Mouse (Mus musculus) midbrain, embryonic 10.5 days (tissue): ENCODE data around the gene Cpd. TPM values are rescaled to one million over a fixed set of nuclear protein-coding genes. Genes with fewer than 3 reads are reported as not detected.
A peak's percentile ranks its signal among the peaks of the same experiment; 100 is the strongest.

ENCODE experiments used
- DNase-seq: peaks from one replicate; pipeline ENCODE4 v3.0.0-alpha.2; 2017; ENCODE audit warnings: low spot score
- H3K27ac ChIP-seq: fragments of 300-500 bp; sonication (generic); replicated peaks from 2 replicates; pipeline ENCODE4 v1.5.1; 2016; ENCODE audit warnings: mild to moderate bottlenecking
- H3K27me3 ChIP-seq: fragments of 300-500 bp; sonication (generic); 2 replicates; pipeline ENCODE4 v1.6.1; 2016; ENCODE audit warnings: low read depth, mild to moderate bottlenecking; ENCODE audit not compliant: poor library complexity, severe bottlenecking
- H3K36me3 ChIP-seq: fragments of 300-500 bp; sonication (generic); 2 replicates; pipeline ENCODE4 v1.6.1; 2016; ENCODE audit warnings: mild to moderate bottlenecking, moderate library complexity
- H3K4me1 ChIP-seq: fragments of 300-500 bp; sonication (generic); 2 replicates; pipeline ENCODE4 v1.6.1; 2016
- H3K4me3 ChIP-seq: fragments of 300-500 bp; sonication (generic); 2 replicates; pipeline ENCODE4 v1.5.1; 2016; ENCODE audit warnings: mild to moderate bottlenecking, moderate library complexity
- H3K9me3 ChIP-seq: fragments of 300-500 bp; sonication (generic); replicated peaks from 2 replicates; pipeline ENCODE4 v1.6.1; 2016; ENCODE audit warnings: mild to moderate bottlenecking
- WGBS: fragments of 180-500 bp; shearing (Covaris S2); methylation state at CpG from one replicate; pipeline ENCODE4 v1.1.7; 2016; 5-methylcytosine and 5-hydroxymethylcytosine counted together
- polyA plus RNA-seq: library from polyadenylated mRNA; unstranded; fragments of >200 nt; fragmentation: Nextera tagmentation; extraction: Ambion mirVana; gene quantifications from 2 replicates; pipeline ENCODE4 v1.2.1, GENCODE M21; 2016

Cpd gene
- polyA plus RNA-seq, 1 experiment from 2014 or later: 7.6 TPM

GRCm38 (mm10) chr11:76752276-76752675, 94.5 kb downstream of the Cpd start:
- H3K4me3 ChIP-seq: no peak overlapping the region
- peaks cover 88% of the 10 kb centered on the region for H3K36me3 ChIP-seq
- H3K4me1 ChIP-seq: no peaks in the 10 kb centered on the region
- H3K27me3 ChIP-seq: no peaks in the 10 kb centered on the region
- no peak overlapping the region for H3K27ac ChIP-seq
- H3K9me3 ChIP-seq: no peaks in the 10 kb centered on the region
- WGBS: 92% methylated on average over 3 of the region's 3 CpGs
- no peak for DNase-seq

- Histone ChIP-seq H3K9me3 (no peaks in the 10 kb centered on the region), H3K4me3 (no peak overlapping the region), H3K36me3 (peaks cover 91% of the 10 kb centered on the region), H3K27me3 (no peaks in the 10 kb centered on the region), H3K4me1 (no peaks in the 10 kb centered on the region), H3K27ac (no peak overlapping the region)
- no peak for DNase-seq
- 91% methylated on average over 9 of the region's 9 CpGs for WGBS
Observed at GRCm38 (mm10) chr11:76748819-76749218, 98.0 kb downstream of the Cpd start.

- Histone ChIP-seq H3K27me3 (no peaks in the 10 kb centered on the region), H3K4me3 (no peak overlapping the region), H3K9me3 (no peaks in the 10 kb centered on the region), H3K4me1 (no peaks in the 10 kb centered on the region), H3K27ac (no peak overlapping the region), H3K36me3 (peaks cover 80% of the 10 kb centered on the region)
- no peak for DNase-seq
- 100% methylated on average over 1 of the region's 1 CpGs for WGBS
Observed at GRCm38 (mm10) chr11:76745921-76746320, 100.9 kb downstream of the Cpd start.

- WGBS: 80% methylated on average over 7 of the region's 7 CpGs
- peaks cover 67% of the 10 kb centered on the region for H3K36me3 ChIP-seq
- H3K27ac ChIP-seq: no peak overlapping the region
Observed at GRCm38 (mm10) chr11:76744550-76744949, 102.3 kb downstream of the Cpd start.

GRCm38 (mm10) chr11:76742511-76742910, 104.3 kb downstream of the Cpd start:
- H3K27me3 ChIP-seq: no peaks in the 10 kb centered on the region
- H3K4me3 ChIP-seq: no peak overlapping the region
- peaks cover 53% of the 10 kb centered on the region for H3K36me3 ChIP-seq
- no peak for DNase-seq
- no peak overlapping the region for H3K27ac ChIP-seq
- WGBS: 97% methylated on average over 7 of the region's 7 CpGs
- H3K9me3 ChIP-seq: no peaks in the 10 kb centered on the region
- no peaks in the 10 kb centered on the region for H3K4me1 ChIP-seq

More at GRCm38 (mm10) chr11:76744550-76744949, 102.3 kb downstream of the Cpd start:
- H3K4me3 ChIP-seq: no peak overlapping the region
- no peaks in the 10 kb centered on the region for H3K27me3 ChIP-seq
- no peak for DNase-seq
- H3K4me1 ChIP-seq: no peaks in the 10 kb centered on the region
- H3K9me3 ChIP-seq: no peaks in the 10 kb centered on the region

GRCm38 (mm10) chr11:76739125-76739524, 107.7 kb downstream of the Cpd start:
- H3K27ac ChIP-seq: no peak overlapping the region
- H3K27me3 ChIP-seq: no peaks in the 10 kb centered on the region
- no peak overlapping the region for H3K4me3 ChIP-seq
- peaks cover 13% of the 10 kb centered on the region for H3K4me1 ChIP-seq
- H3K9me3 ChIP-seq: no peaks in the 10 kb centered on the region
- WGBS: 77% methylated on average over 6 of the region's 6 CpGs
- peak; percentile 20 for DNase-seq
- H3K36me3 ChIP-seq: peaks cover 54% of the 10 kb centered on the region

GRCm38 (mm10) chr11:76735753-76736324, 111.0 kb downstream of the Cpd start:
- WGBS: 83% methylated on average over 4 of the region's 4 CpGs
- peaks cover 62% of the 10 kb centered on the region for H3K36me3 ChIP-seq

GRCm38 (mm10) chr11:76734560-76734959, 112.3 kb downstream of the Cpd start:
- Histone ChIP-seq H3K27me3 (no peaks in the 10 kb centered on the region), H3K36me3 (peaks cover 73% of the 10 kb centered on the region), H3K9me3 (no peaks in the 10 kb centered on the region), H3K27ac (no peak overlapping the region), H3K4me3 (no peak overlapping the region), H3K4me1 (peaks cover 17% of the 10 kb centered on the region)
- 66% methylated on average over 3 of the region's 3 CpGs for WGBS
- DNase-seq: no peak

More at GRCm38 (mm10) chr11:76735753-76736324, 111.0 kb downstream of the Cpd start:
- no peak for DNase-seq
- H3K27me3 ChIP-seq: no peaks in the 10 kb centered on the region
- H3K4me3 ChIP-seq: no peak overlapping the region
- H3K9me3 ChIP-seq: no peaks in the 10 kb centered on the region
- no peak overlapping the region for H3K27ac ChIP-seq
- H3K4me1 ChIP-seq: peaks cover 17% of the 10 kb centered on the region

- H3K36me3 ChIP-seq: peaks cover 74% of the 10 kb centered on the region
- 85% methylated on average over 3 of the region's 3 CpGs for WGBS
- no peaks in the 10 kb centered on the region for H3K9me3 ChIP-seq
- no peak overlapping the region for H3K4me3 ChIP-seq
- peaks cover 17% of the 10 kb centered on the region for H3K4me1 ChIP-seq
- no peaks in the 10 kb centered on the region for H3K27me3 ChIP-seq
- DNase-seq: no peak
- H3K27ac ChIP-seq: no peak overlapping the region
Observed at GRCm38 (mm10) chr11:76730650-76731049, 116.2 kb downstream of the Cpd start.

Other genes starting within 250 kb of the Cpd start
- 26.9 and 37.6 TPM in 2 replicates for gene Abr, start 224.7 kb downstream of the Cpd start, polyA plus RNA-seq
- 0.12 TPM in 1 of 2 replicates, not detected in the other for gene Bhlha9, start 174.5 kb downstream of the Cpd start, polyA plus RNA-seq
- gene Trarg1, start 167.2 kb downstream of the Cpd start, polyA plus RNA-seq: 0.05 TPM in 1 of 2 replicates, not detected in the other
- gene Gosr1, start 83.4 kb downstream of the Cpd start, polyA plus RNA-seq: 20.6 and 25.5 TPM in 2 replicates
- gene Tmigd1, start 55.1 kb upstream of the Cpd start, polyA plus RNA-seq: 0.09 TPM in 1 of 2 replicates, not detected in the other
- gene Blmh, start 77.8 kb upstream of the Cpd start, polyA plus RNA-seq: 205 and 212 TPM in 2 replicates
- gene Slc6a4, start 151.6 kb upstream of the Cpd start, polyA plus RNA-seq: 0.44 and 0.45 TPM in 2 replicates
- gene Nsrp1, start 231.4 kb upstream of the Cpd start, polyA plus RNA-seq: 52.4 and 61.1 TPM in 2 replicates